Mouse (Mus musculus) MEL (cell line): ENCODE results near the gene Slc26a10.

Experiments used
- ELF1 ChIP-seq: IDR thresholded peaks from 2 replicates; pipeline ENCODE4 v1.6.1; 2014; ENCODE audit warnings: low read depth, mild to moderate bottlenecking, inconsistent platforms, low read length, improper control_type of control experiment, moderate library complexity
- EP300 ChIP-seq, 2 experiments: IDR thresholded peaks; 2 replicates each; pipeline ENCODE4 v1.6.1; 2011; ENCODE audit warnings: improper control_type of control experiment in 2 of 2, low read length in 2 of 2, low read depth in 1 of 2, mild to moderate bottlenecking in 1 of 2
- ETS1 ChIP-seq: IDR thresholded peaks from 2 replicates; pipeline ENCODE4 v1.6.1; 2012; ENCODE audit warnings: low read depth, mild to moderate bottlenecking, inconsistent platforms, low read length, improper control_type of control experiment, moderate library complexity
- GABPA ChIP-seq: IDR thresholded peaks from 2 replicates; pipeline ENCODE4 v1.6.1; 2012; ENCODE audit warnings: low read depth, mild to moderate bottlenecking, inconsistent platforms, low read length, improper control_type of control experiment, moderate library complexity
- POLR2A ChIP-seq, 2 experiments: IDR thresholded peaks; 2 replicates each; pipeline ENCODE4 v1.6.1; 2011 to 2012; ENCODE audit warnings: low read length in 2 of 2, mild to moderate bottlenecking in 2 of 2, control low read depth in 1 of 2, improper control_type of control experiment in 1 of 2, low read depth in 1 of 2, moderate library complexity in 1 of 2; ENCODE audit not compliant: control insufficient read depth in 1 of 2, insufficient read depth in 1 of 2, poor library complexity in 1 of 2
- POLR2AphosphoS2 ChIP-seq: IDR thresholded peaks from 2 replicates; pipeline ENCODE4 v1.6.1; 2011; ENCODE audit warnings: low read length, improper control_type of control experiment

DNA sequence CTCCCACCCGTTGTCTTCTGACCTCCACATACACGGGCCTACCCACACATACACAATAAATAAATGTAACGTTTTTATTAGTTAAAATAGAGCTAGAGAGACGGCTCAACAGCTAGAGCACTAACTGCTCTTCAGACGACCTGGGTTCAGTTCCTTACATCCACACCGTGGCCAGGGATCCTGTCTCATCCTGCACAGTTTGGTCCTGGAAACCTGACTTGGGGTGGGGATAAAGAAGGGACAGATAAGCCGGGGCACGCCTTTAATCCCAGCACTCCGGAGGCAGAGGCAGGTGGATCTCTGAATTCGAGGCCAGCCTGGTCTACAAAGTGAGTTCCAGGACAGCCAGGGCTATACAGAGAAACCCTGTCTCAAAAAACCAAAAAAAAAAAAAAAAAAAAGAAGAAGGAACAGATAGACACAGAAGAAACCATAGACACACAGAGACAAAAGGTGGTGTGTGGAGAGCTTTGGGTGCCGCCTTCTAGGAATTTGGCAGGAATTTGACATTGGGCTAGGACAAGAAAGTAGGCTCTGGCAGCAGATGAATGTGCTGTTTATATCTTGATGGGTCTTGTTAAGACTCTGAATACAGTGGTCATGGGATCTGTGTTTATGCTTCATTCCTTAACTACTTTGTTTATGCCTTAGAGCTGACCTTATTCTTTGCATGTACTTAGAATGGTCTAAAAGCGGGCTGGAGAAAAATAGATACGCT, 33.4 kb upstream of the Slc26a10 start:
- TF ChIP-seq POLR2A (IDR thresholded peaks at IDR 0.05; ENCODE audit: control insufficient read depth in 1 of 2, insufficient read depth in 1 of 2, low read depth in 1 of 2, low read length in 2 of 2, poor library complexity in 1 of 2) (no peak), EP300 (IDR thresholded peaks at IDR 0.05; ENCODE audit: low read depth in 1 of 2, low read length in 2 of 2) (no peak), GABPA (no peak), POLR2AphosphoS2 (no peak), ELF1 (no peak), ETS1 (no peak)
